Comparison of ENCODE assay signal across 8 mouse cellular contexts in genomic region chr13:32903211-32903873, GRCm38 (mm10). TPM values are rescaled to one million over a fixed set of nuclear protein-coding genes. Genes with fewer than 3 reads are reported as not detected.
A peak's percentile ranks its signal among the peaks of the same experiment; 100 is the strongest.
DNase-seq lines count a peak whose midpoint lies in the region; ATAC-seq and TF ChIP-seq lines count a peak whose summit lies in the region.

No protein-coding gene starts in this region.

- no peak overlapping the region for H3K27ac ChIP-seq in heart, embryonic 12.5 days (ENCODE audit: poor library complexity, severe bottlenecking)
- H3K27ac ChIP-seq in kidney, embryonic 16.5 days (ENCODE audit: low read length), result no peak overlapping the region

- ATAC-seq in erythroblast, adult 5-6 weeks (replicated peaks; ENCODE audit: low FRiP score, poor library complexity, severe bottlenecking), result peak; percentile 90
- peak; percentile 84 for ATAC-seq in heart, embryonic 12.5 days (ENCODE audit: insufficient number of reproducible peaks, low FRiP score)
- ATAC-seq in kidney, embryonic 16.5 days (ENCODE audit: low FRiP score, low TSS enrichment), result peak; percentile 97
- peak; percentile 82 for ATAC-seq in monocyte, adult 5-6 weeks (replicated peaks; ENCODE audit: insufficient number of reproducible peaks, low FRiP score, low TSS enrichment, poor library complexity, severe bottlenecking)

- peak; percentile 97 for TF ChIP-seq CTCF in C2C12 (IDR thresholded peaks at IDR 0.05; ENCODE audit: control insufficient read depth, insufficient read depth, insufficient read length)

- H3K27me3 ChIP-seq in C2C12 (ENCODE audit: control insufficient read depth, insufficient read depth, insufficient read length), result no peaks in the 10 kb centered on the region
- no peaks in the 10 kb centered on the region for H3K27me3 ChIP-seq in heart, embryonic 12.5 days (replicated peaks)
- H3K27me3 ChIP-seq in kidney, embryonic 16.5 days (ENCODE audit: insufficient read depth, low read length), result no peaks in the 10 kb centered on the region

- H3K4me2 ChIP-seq in heart, embryonic 12.5 days, result no peak overlapping the region
- no peak overlapping the region for H3K4me2 ChIP-seq in kidney, embryonic 16.5 days (replicated peaks; ENCODE audit: low read depth, low read length)

- H3K4me3 ChIP-seq in C2C12 (ENCODE audit: insufficient read depth, poor library complexity, severe bottlenecking), result no peak overlapping the region
- H3K4me3 ChIP-seq in heart, embryonic 12.5 days, result no peak overlapping the region
- no peak overlapping the region for H3K4me3 ChIP-seq in kidney, embryonic 16.5 days (ENCODE audit: low read length)

- no peaks in the 10 kb centered on the region for H3K79me2 ChIP-seq in C2C12 (ENCODE audit: control insufficient read depth, insufficient read depth)

- peaks cover 4% of the 10 kb centered on the region; the same call in 1 of the 2 replicates for H3K4me1 ChIP-seq in heart, embryonic 12.5 days (replicated peaks)
- H3K4me1 ChIP-seq in kidney, embryonic 16.5 days (ENCODE audit: insufficient read depth, low read length), result peaks cover 4% of the 10 kb centered on the region; the same call in 1 of the 2 replicates

- no peaks in the 10 kb centered on the region for H3K9me3 ChIP-seq in heart, embryonic 12.5 days (replicated peaks)
- H3K9me3 ChIP-seq in kidney, embryonic 16.5 days (ENCODE audit: low read length), result no peaks in the 10 kb centered on the region

- peak overlapping the region; percentile 18 for H3ac ChIP-seq in C2C12 (ENCODE audit: control insufficient read depth, insufficient read length, low read depth)

- H3K9ac ChIP-seq in heart, embryonic 12.5 days, result no peak overlapping the region
- H3K9ac ChIP-seq in kidney, embryonic 16.5 days (replicated peaks; ENCODE audit: low read length), result no peak overlapping the region

- H3K36me3 ChIP-seq in C2C12 (ENCODE audit: control insufficient read depth, insufficient read depth), result no peaks in the 10 kb centered on the region
- H3K36me3 ChIP-seq in heart, embryonic 12.5 days, result no peaks in the 10 kb centered on the region
- no peaks in the 10 kb centered on the region for H3K36me3 ChIP-seq in kidney, embryonic 16.5 days (ENCODE audit: insufficient read depth, low read length)

- WGBS in heart, embryonic 12.5 days, result 22% methylated on average over 8 of the region's 8 CpGs
- 28% methylated on average over 8 of the region's 8 CpGs for WGBS in kidney, embryonic 16.5 days

- H3K79me3 ChIP-seq in C2C12 (ENCODE audit: low read depth), result no peaks in the 10 kb centered on the region

- peak; percentile 94 for DNase-seq in brain, adult 2 months (ENCODE audit: low read depth, low spot score)
- DNase-seq in liver, result peak; percentile 89
- DNase-seq in spleen, postnatal 36 days (ENCODE audit: low spot score in 2 of 2), result peak; percentile 76 to 85

TF ChIP-seq in C2C12, 6 proteins besides CTCF, POLR2A, EP300 and RAD21:
- TF ChIP-seq USF1 (IDR thresholded peaks at IDR 0.05; ENCODE audit: low read depth), result no peak

RNA-seq across cellular contexts. Expression of gene Serpinb1c, which starts 5.3 kb away (rescaled TPM):
- 0.04 TPM for polyA plus RNA-seq in C2C12 (2012; fragmentation: generic; extraction: Trizol)
- not detected in 2 replicates for total RNA-seq in erythroblast, adult 5-6 weeks (2015; ENCODE audit: low replicate concordance)
- not detected in 2 replicates for total RNA-seq in erythroblast, adult 5-6 weeks (2017; ENCODE audit: low replicate concordance)
- polyA plus RNA-seq in heart, embryonic 12.5 days (2016; fragmentation: Nextera tagmentation; extraction: Ambion mirVana), result 0.26 TPM in 1 of 2 replicates, not detected in the other
- polyA plus RNA-seq in kidney, embryonic 16.5 days (2015; fragmentation: Nextera tagmentation; extraction: Ambion mirVana), result not detected in 2 replicates
- total RNA-seq in monocyte, adult 5-6 weeks (2017), result 2.3 TPM in 1 of 3 replicates, not detected in the others

RNA-seq across cellular contexts. Expression of gene Serpinb1a, which starts 52.4 kb away (rescaled TPM):
- polyA plus RNA-seq in C2C12 (2012; fragmentation: generic; extraction: Trizol), result 5.7 TPM
- 141 and 144 TPM in 2 replicates for total RNA-seq in erythroblast, adult 5-6 weeks (2015; ENCODE audit: low replicate concordance)
- total RNA-seq in erythroblast, adult 5-6 weeks (2017; ENCODE audit: low replicate concordance), result 133 and 225 TPM in 2 replicates
- 6.1 and 7.6 TPM in 2 replicates for polyA plus RNA-seq in heart, embryonic 12.5 days (2016; fragmentation: Nextera tagmentation; extraction: Ambion mirVana)
- 10.3 and 12.1 TPM in 2 replicates for polyA plus RNA-seq in kidney, embryonic 16.5 days (2015; fragmentation: Nextera tagmentation; extraction: Ambion mirVana)
- 17.5 to 61.2 TPM (median 52.8 TPM) in 3 replicates for total RNA-seq in monocyte, adult 5-6 weeks (2017)
